Mouse (Mus musculus) myocyte (in vitro differentiated cells): ENCODE data around the gene Gpr176. TPM values are rescaled to one million over a fixed set of nuclear protein-coding genes. Genes with fewer than 3 reads are reported as not detected.

Source experiments
- H3K27me3 ChIP-seq: one replicate; pipeline ENCODE4 v1.6.1; 2011; ENCODE audit not compliant: control insufficient read depth, insufficient read depth, insufficient read length
- H3K36me3 ChIP-seq: one replicate; pipeline ENCODE4 v1.6.1; 2011; ENCODE audit not compliant: control insufficient read depth, insufficient read depth
- H3K4me2 ChIP-seq: one replicate; pipeline ENCODE4 v1.6.1; 2011; ENCODE audit warnings: low read depth, control low read depth
- H3K4me3 ChIP-seq: one replicate; pipeline ENCODE4 v1.5.1; 2011; ENCODE audit warnings: mild to moderate bottlenecking, control low read depth, moderate library complexity
- H3K79me2 ChIP-seq: one replicate; pipeline ENCODE4 v1.6.1; 2011; ENCODE audit not compliant: control insufficient read depth, insufficient read depth
- H3ac ChIP-seq: one replicate; pipeline ENCODE4 v1.6.1; 2011; ENCODE audit not compliant: control insufficient read depth, insufficient read length
- CEBPB ChIP-seq: IDR thresholded peaks from 2 replicates; pipeline ENCODE4 v1.6.1; 2011; ENCODE audit warnings: mild to moderate bottlenecking, moderate library complexity; ENCODE audit not compliant: poor library complexity, insufficient read depth, severe bottlenecking
- E2F4 ChIP-seq: IDR thresholded peaks from one replicate; pipeline ENCODE4 v1.6.1; 2011; ENCODE audit warnings: mild to moderate bottlenecking, control low read depth, moderate library complexity; ENCODE audit not compliant: insufficient read depth
- MAX ChIP-seq: IDR thresholded peaks from one replicate; pipeline ENCODE4 v1.6.1; 2011; ENCODE audit warnings: low read depth, mild to moderate bottlenecking, control low read depth
- MYOD1 ChIP-seq, 3 experiments: IDR thresholded peaks; one replicate each; pipeline ENCODE4 v1.6.1; 2011; ENCODE audit warnings: control low read depth in 2 of 3, low read depth in 2 of 3, mild to moderate bottlenecking in 2 of 3, moderate library complexity in 1 of 3; ENCODE audit not compliant: insufficient read length in 2 of 3, control insufficient read depth in 1 of 3
- MYOG ChIP-seq, 3 experiments: IDR thresholded peaks; one replicate each; pipeline ENCODE4 v1.6.1; 2011; ENCODE audit warnings: control low read depth in 2 of 3, low read depth in 2 of 3, mild to moderate bottlenecking in 2 of 3; ENCODE audit not compliant: insufficient read length in 2 of 3, control insufficient read depth in 1 of 3, insufficient read depth in 1 of 3
- POLR2A ChIP-seq: IDR thresholded peaks from one replicate; pipeline ENCODE4 v1.6.1; 2011; ENCODE audit warnings: low read depth, mild to moderate bottlenecking, control low read depth, moderate library complexity; ENCODE audit not compliant: insufficient read length
- POLR2AphosphoS2 ChIP-seq: IDR thresholded peaks from one replicate; pipeline ENCODE4 v1.6.1; 2011; ENCODE audit warnings: low read depth, control low read depth; ENCODE audit not compliant: insufficient read length
- REST ChIP-seq: IDR thresholded peaks from one replicate; pipeline ENCODE4 v1.6.1; 2011; ENCODE audit warnings: mild to moderate bottlenecking, control low read depth, moderate library complexity; ENCODE audit not compliant: insufficient read depth, insufficient read length
- SRF ChIP-seq: IDR thresholded peaks from one replicate; pipeline ENCODE4 v1.6.1; 2011; ENCODE audit warnings: low read depth; ENCODE audit not compliant: control insufficient read depth, insufficient read length
- TCF12 ChIP-seq: IDR thresholded peaks from one replicate; pipeline ENCODE4 v1.6.1; 2011; ENCODE audit warnings: mild to moderate bottlenecking, control low read depth; ENCODE audit not compliant: poor library complexity, insufficient read depth, severe bottlenecking
- TCF3 ChIP-seq: IDR thresholded peaks from one replicate; pipeline ENCODE4 v1.6.1; 2011; ENCODE audit warnings: low read depth, control low read depth; ENCODE audit not compliant: insufficient read length
- USF1 ChIP-seq: IDR thresholded peaks from one replicate; pipeline ENCODE4 v1.6.1; 2011; ENCODE audit warnings: low read depth, mild to moderate bottlenecking, control low read depth, moderate library complexity
- polyA plus RNA-seq: library from polyadenylated mRNA; unstranded; fragments of >200 nt; fragmentation: generic; extraction: Trizol; gene quantifications from one replicate; pipeline ENCODE4 v1.2.1, GENCODE M21; 2012; ENCODE audit warnings: missing spikeins

The Gpr176 gene
- polyA plus RNA-seq, result 1.5 TPM

- Histone ChIP-seq H3K4me3 (peak within 1 kb of the TSS; percentile 24), H3K27me3 (no peaks in the 10 kb centered on the region), H3K79me2 (no peaks in the 10 kb centered on the region), H3ac (peak within 1 kb of the TSS; percentile 43), H3K4me2 (peak within 1 kb of the TSS; percentile 75), H3K36me3 (no peaks in the 10 kb centered on the region)
- TF ChIP-seq MYOD1 (IDR thresholded peaks at IDR 0.05; ENCODE audit: control insufficient read depth in 1 of 3, insufficient read length in 2 of 3, low read depth in 2 of 3) (peak in 2 of 3 experiments; percentile 64 to 70), REST (no peak), MYOG (IDR thresholded peaks at IDR 0.05; ENCODE audit: control insufficient read depth in 1 of 3, insufficient read depth in 1 of 3, insufficient read length in 2 of 3, low read depth in 2 of 3) (peak in 2 of 3 experiments; percentile 64 to 71)
Measured at GRCm38 (mm10) chr2:118372901-118373571, at the start of gene Gpr176. Gpr176 (minus strand) TSS chr2:118373419.

GRCm38 (mm10) chr2:118422385-118422784 is 49.2 kb upstream of the Gpr176 start:
- Histone ChIP-seq H3K36me3 (peaks cover 8% of the 10 kb centered on the region), H3K4me2 (no peak overlapping the region), H3K79me2 (no peaks in the 10 kb centered on the region), H3K27me3 (no peaks in the 10 kb centered on the region), H3K4me3 (no peak overlapping the region), H3ac (no peak overlapping the region)
- TF ChIP-seq REST, result no peak
- TF ChIP-seq TCF3, result no peak
- no peak for TF ChIP-seq USF1
- no peak for TF ChIP-seq E2F4
- TF ChIP-seq SRF, result no peak
- no peak for TF ChIP-seq CEBPB
- no peak for TF ChIP-seq MYOG (IDR thresholded peaks at IDR 0.05; ENCODE audit: control insufficient read depth in 1 of 3, insufficient read depth in 1 of 3, insufficient read length in 2 of 3, low read depth in 2 of 3)
- no peak for TF ChIP-seq TCF12
- TF ChIP-seq POLR2A, result no peak
- TF ChIP-seq MYOD1 (IDR thresholded peaks at IDR 0.05; ENCODE audit: control insufficient read depth in 1 of 3, insufficient read length in 2 of 3, low read depth in 2 of 3), result no peak
- TF ChIP-seq MAX, result no peak
- TF ChIP-seq POLR2AphosphoS2, result no peak

- Histone ChIP-seq H3K36me3 (peaks cover 9% of the 10 kb centered on the region), H3K79me2 (no peaks in the 10 kb centered on the region), H3K27me3 (no peaks in the 10 kb centered on the region), H3K4me2 (no peak overlapping the region), H3ac (no peak overlapping the region), H3K4me3 (no peak overlapping the region)
- TF ChIP-seq SRF (no peak), MYOD1 (IDR thresholded peaks at IDR 0.05; ENCODE audit: control insufficient read depth in 1 of 3, insufficient read length in 2 of 3, low read depth in 2 of 3) (no peak), MAX (no peak)
Measured at GRCm38 (mm10) chr2:118421951-118422350, 48.7 kb upstream of the Gpr176 start.

GRCm38 (mm10) chr2:118418076-118418475 is 44.9 kb upstream of the Gpr176 start:
- TF ChIP-seq E2F4 (no peak), CEBPB (no peak), TCF12 (no peak), POLR2AphosphoS2 (no peak), USF1 (no peak), SRF (no peak), REST (no peak), MYOG (IDR thresholded peaks at IDR 0.05; ENCODE audit: control insufficient read depth in 1 of 3, insufficient read depth in 1 of 3, insufficient read length in 2 of 3, low read depth in 2 of 3) (no peak), TCF3 (no peak), POLR2A (no peak), MAX (no peak), MYOD1 (IDR thresholded peaks at IDR 0.05; ENCODE audit: control insufficient read depth in 1 of 3, insufficient read length in 2 of 3, low read depth in 2 of 3) (no peak)
- Histone ChIP-seq H3ac (no peak overlapping the region), H3K27me3 (no peaks in the 10 kb centered on the region), H3K79me2 (no peaks in the 10 kb centered on the region), H3K4me3 (no peak overlapping the region), H3K36me3 (peaks cover 21% of the 10 kb centered on the region), H3K4me2 (no peak overlapping the region)

GRCm38 (mm10) chr2:118415601-118416355 is 42.6 kb upstream of the Gpr176 start:
- H3K36me3 ChIP-seq, result peaks cover 28% of the 10 kb centered on the region
- no peak overlapping the region for H3K4me3 ChIP-seq
- no peak overlapping the region for H3ac ChIP-seq
- no peaks in the 10 kb centered on the region for H3K79me2 ChIP-seq
- H3K4me2 ChIP-seq, result no peak overlapping the region
- H3K27me3 ChIP-seq, result no peaks in the 10 kb centered on the region
- no peak for TF ChIP-seq USF1
- TF ChIP-seq MYOG (IDR thresholded peaks at IDR 0.05; ENCODE audit: control insufficient read depth in 1 of 3, insufficient read depth in 1 of 3, insufficient read length in 2 of 3, low read depth in 2 of 3), result no peak
- no peak for TF ChIP-seq SRF
- no peak for TF ChIP-seq MYOD1 (IDR thresholded peaks at IDR 0.05; ENCODE audit: control insufficient read depth in 1 of 3, insufficient read length in 2 of 3, low read depth in 2 of 3)
- TF ChIP-seq POLR2AphosphoS2, result no peak
- no peak for TF ChIP-seq TCF12
- no peak for TF ChIP-seq MAX
- no peak for TF ChIP-seq REST
- TF ChIP-seq POLR2A, result no peak
- no peak for TF ChIP-seq TCF3
- no peak for TF ChIP-seq E2F4
- TF ChIP-seq CEBPB, result no peak
